Mouse (Mus musculus) limb, embryonic 12.5 days (tissue): ENCODE data around the gene Ubl7. TPM values are rescaled to one million over a fixed set of nuclear protein-coding genes. Genes with fewer than 3 reads are reported as not detected.

Experiments
- ATAC-seq: fragments of 200-750 bp; cut with Nextera tagmentation; 2 replicates; pipeline ENCODE4 v1.8.0; 2017; ENCODE audit warnings: low read depth, moderate TSS enrichment; ENCODE audit not compliant: insufficient number of reproducible peaks, insufficient read depth, low FRiP score, low TSS enrichment
- H3K27ac ChIP-seq: fragments of 300-500 bp; sonication (generic); 2 replicates; pipeline ENCODE4 v1.5.1; 2016; ENCODE audit warnings: mild to moderate bottlenecking, moderate library complexity
- H3K27me3 ChIP-seq: fragments of 300-500 bp; sonication (generic); 2 replicates; pipeline ENCODE4 v1.6.1; 2016; ENCODE audit warnings: mild to moderate bottlenecking, moderate library complexity
- H3K36me3 ChIP-seq: fragments of 300-500 bp; sonication (generic); 2 replicates; pipeline ENCODE4 v1.6.1; 2016; ENCODE audit warnings: mild to moderate bottlenecking, moderate library complexity
- H3K4me1 ChIP-seq: fragments of 300-500 bp; sonication (generic); replicated peaks from 2 replicates; pipeline ENCODE4 v1.6.1; 2016
- H3K4me2 ChIP-seq: fragments of 300-500 bp; sonication (generic); 2 replicates; pipeline ENCODE4 v1.6.1; 2016; ENCODE audit warnings: mild to moderate bottlenecking, moderate library complexity
- H3K4me3 ChIP-seq: fragments of 300-500 bp; sonication (generic); replicated peaks from 2 replicates; pipeline ENCODE4 v1.5.1; 2016; ENCODE audit warnings: mild to moderate bottlenecking
- H3K9ac ChIP-seq: fragments of 300-500 bp; sonication (generic); replicated peaks from 2 replicates; pipeline ENCODE4 v1.6.1; 2016; ENCODE audit warnings: mild to moderate bottlenecking, moderate library complexity
- H3K9me3 ChIP-seq: fragments of 300-500 bp; sonication (generic); 2 replicates; pipeline ENCODE4 v1.6.1; 2016; ENCODE audit warnings: mild to moderate bottlenecking, moderate library complexity
- WGBS: fragments of 180-500 bp; shearing (Covaris S2); methylation state at CpG from one replicate; pipeline ENCODE4 v1.1.7; 2016; 5-methylcytosine and 5-hydroxymethylcytosine counted together
- polyA plus RNA-seq: library from polyadenylated mRNA; unstranded; fragments of >200 nt; fragmentation: Nextera tagmentation; extraction: Ambion mirVana; gene quantifications from 2 replicates; pipeline ENCODE4 v1.2.1, GENCODE M21; 2016

Gene Ubl7
- polyA plus RNA-seq, 1 experiment from 2014 or later: 124 TPM

DNA sequence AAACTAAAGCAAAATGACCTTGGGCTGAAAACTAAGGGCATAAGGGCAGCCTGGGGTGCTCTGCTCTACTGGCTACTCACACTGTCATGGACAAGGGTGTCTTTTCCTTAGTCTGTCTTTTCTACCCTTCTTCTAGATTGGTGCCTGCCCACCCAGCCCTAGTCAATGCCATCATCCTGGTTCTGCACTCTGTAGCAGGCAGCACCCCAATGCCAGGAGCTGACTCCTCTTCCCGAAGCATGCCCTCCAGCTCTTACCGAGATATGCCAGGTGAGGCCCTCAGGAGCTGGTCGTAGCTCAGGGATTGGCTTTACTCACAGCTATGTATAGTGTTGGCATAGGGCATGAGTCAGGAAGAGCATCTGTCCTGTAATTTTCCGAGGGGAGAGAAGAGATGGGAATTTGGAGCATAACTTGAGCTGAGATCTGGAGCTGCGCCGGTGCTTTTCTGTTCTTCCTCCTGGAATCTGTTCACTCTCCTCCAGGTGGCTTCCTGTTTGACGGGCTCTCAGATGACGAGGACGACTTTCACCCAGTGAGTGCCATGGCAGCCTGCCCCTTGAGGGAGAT lies 10.8 kb downstream of the Ubl7 start:
- Histone ChIP-seq H3K36me3 (peaks cover 80% of the 10 kb centered on the region), H3K9me3 (no peaks in the 10 kb centered on the region), H3K9ac (no peak overlapping the region), H3K4me1 (no peaks in the 10 kb centered on the region), H3K4me2 (no peak overlapping the region), H3K4me3 (no peak overlapping the region), H3K27ac (no peak overlapping the region), H3K27me3 (no peaks in the 10 kb centered on the region)
- WGBS: 89% methylated on average over 9 of the region's 9 CpGs
- no peak for ATAC-seq

DNA sequence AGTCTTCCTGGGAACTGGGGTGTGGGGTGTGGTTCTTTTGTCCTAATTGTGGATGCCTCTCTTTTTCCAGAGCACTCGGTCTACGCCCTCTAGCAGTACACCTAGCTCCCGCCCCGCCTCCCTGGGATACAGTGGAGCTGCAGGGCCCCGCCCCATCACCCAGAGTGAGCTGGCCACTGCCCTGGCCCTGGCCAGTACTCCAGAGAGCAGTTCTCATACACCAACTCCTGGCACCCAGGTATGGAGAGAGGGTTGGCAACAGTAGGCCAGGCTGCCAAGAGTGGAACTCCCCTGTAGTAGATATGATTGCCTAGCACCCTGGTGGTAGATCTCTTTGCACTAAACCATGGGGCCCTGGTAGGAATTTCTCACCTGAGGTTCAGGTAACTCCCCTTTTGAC lies 11.6 kb downstream of the Ubl7 start:
- no peak overlapping the region for H3K9ac ChIP-seq
- no peaks in the 10 kb centered on the region for H3K9me3 ChIP-seq
- no peaks in the 10 kb centered on the region for H3K4me1 ChIP-seq
- H3K36me3 ChIP-seq: peaks cover 84% of the 10 kb centered on the region
- H3K4me3 ChIP-seq: no peak overlapping the region
- no peak for ATAC-seq
- no peak overlapping the region for H3K4me2 ChIP-seq
- no peaks in the 10 kb centered on the region for H3K27me3 ChIP-seq
- WGBS: 87% methylated on average over 5 of the region's 5 CpGs
- no peak overlapping the region for H3K27ac ChIP-seq

DNA sequence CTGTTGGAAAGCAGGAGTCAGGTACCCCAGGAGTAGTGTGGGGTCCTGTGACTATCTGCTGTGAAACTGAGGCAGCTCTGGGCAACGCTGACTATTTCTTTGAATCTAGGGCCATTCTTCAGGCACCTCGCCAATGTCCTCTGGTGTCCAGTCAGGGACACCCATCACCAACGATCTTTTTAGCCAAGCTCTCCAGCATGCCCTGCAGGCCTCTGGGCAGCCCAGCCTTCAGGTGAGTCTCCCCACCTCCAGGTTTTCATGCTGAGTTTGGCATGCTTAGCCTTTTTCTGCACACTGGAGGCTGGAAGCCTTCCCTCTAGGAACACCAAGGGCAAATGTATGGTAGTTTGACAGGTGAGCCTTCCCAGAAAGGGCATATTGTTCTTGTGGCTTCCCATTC lies 12.3 kb downstream of the Ubl7 start:
- H3K9ac ChIP-seq: no peak overlapping the region
- H3K9me3 ChIP-seq: no peaks in the 10 kb centered on the region
- no peak overlapping the region for H3K27ac ChIP-seq
- H3K4me1 ChIP-seq: no peaks in the 10 kb centered on the region
- 91% methylated on average over 3 of the region's 3 CpGs for WGBS
- ATAC-seq: no peak
- H3K27me3 ChIP-seq: no peaks in the 10 kb centered on the region
- peaks cover 90% of the 10 kb centered on the region for H3K36me3 ChIP-seq
- no peak overlapping the region for H3K4me3 ChIP-seq
- no peak overlapping the region for H3K4me2 ChIP-seq

DNA sequence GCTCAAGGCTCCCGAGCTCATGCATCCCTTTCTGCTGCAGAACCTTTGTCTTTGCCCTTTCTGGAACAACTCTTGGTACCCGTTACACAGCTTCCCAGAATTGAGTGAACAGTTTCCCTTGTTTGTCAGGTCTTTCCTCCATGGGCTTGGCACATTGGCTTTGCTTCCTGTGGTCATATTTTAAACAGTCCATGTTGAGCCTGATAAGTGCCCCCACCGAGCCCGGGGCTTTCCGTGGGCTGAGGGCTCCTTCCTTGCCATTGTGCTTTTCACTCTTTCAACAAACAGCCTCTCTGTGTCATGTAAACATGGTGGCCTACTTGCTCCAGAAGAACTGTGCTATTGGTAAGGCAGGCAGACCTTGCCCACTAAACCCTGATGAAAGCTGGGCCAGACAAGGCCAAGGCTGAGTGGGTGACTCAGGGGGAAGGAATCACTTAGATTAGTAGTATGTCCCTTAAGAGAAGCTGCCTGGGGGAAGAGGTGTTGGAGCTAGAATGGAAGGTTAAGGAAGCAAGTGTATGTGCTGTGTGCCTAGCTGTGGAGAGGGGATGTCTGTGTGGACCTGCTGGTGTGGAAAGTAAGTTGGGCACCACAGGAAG lies 20.5 kb downstream of the Ubl7 start:
- 84% methylated on average over 5 of the region's 5 CpGs for WGBS
- H3K9me3 ChIP-seq: no peaks in the 10 kb centered on the region
- ATAC-seq: no peak

DNA sequence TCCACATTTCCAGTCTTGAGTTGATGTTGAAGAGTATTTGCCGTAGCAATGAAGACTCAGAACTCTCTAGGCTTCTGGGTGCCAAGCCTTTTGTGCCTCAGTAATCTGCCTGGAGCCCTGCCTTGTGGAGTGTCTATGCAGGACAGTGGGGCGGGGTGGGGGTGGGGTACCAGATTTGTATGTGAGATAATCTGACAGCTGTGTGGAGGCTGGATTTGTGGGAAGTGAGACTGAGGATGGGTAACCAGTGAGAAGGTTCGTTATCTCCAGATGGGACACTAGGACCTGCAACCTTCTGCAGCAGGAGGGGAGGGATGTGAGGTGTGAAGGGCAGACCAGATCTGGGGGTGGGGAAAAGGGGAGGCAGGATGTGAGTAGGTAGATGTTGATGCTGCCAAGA lies 21.5 kb downstream of the Ubl7 start:
- WGBS: 65% methylated on average over 3 of the region's 3 CpGs
- Histone ChIP-seq H3K27me3 (peaks cover 4% of the 10 kb centered on the region), H3K4me1 (no peaks in the 10 kb centered on the region), H3K27ac (no peak overlapping the region), H3K9ac (no peak overlapping the region), H3K4me3 (no peak overlapping the region), H3K9me3 (no peaks in the 10 kb centered on the region), H3K4me2 (no peak overlapping the region), H3K36me3 (peaks cover 37% of the 10 kb centered on the region)
- ATAC-seq: no peak

More for the DNA sequence above, 20.5 kb downstream of the Ubl7 start:
- H3K27ac ChIP-seq: no peak overlapping the region
- no peaks in the 10 kb centered on the region for H3K4me1 ChIP-seq
- no peak overlapping the region for H3K4me2 ChIP-seq
- no peak overlapping the region for H3K4me3 ChIP-seq
- H3K36me3 ChIP-seq: peaks cover 46% of the 10 kb centered on the region
- H3K9ac ChIP-seq: no peak overlapping the region
- no peaks in the 10 kb centered on the region for H3K27me3 ChIP-seq

DNA sequence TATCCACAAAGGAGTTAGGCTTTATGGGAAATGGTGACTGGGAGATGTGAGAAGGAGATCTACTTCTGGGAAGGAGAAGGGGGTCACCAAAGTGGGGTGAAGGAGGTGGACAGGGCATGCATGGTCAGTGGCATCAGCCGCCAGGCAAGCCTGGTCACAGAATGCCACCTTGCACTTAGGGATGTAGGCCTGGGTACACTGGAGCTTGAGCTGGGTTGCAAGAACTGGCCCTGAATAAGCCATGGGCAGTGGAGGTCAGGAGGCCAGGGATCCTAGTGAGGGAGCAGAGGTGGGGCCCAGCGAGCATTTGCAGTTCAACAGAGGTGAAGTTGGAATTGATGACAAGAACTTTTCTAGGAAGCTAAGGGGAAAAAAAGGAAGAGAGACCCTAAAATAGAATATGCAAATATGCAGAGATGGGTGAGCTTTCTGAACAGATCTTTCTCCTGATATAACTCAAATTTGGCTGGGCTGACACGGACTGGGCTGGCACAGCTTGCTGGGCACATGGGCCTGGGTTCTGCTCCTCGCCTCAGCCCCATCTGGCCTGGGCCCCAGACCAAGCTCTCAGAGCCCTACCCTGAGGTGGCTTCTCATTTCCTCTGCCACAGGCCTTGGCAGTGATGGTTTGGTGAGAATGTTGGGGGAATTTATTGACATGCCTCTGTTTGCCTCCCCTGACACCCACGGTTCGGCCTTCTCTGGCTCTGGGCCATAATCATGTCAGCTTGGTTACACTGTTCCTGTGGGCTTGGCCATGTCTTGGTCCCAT lies 22.2 kb downstream of the Ubl7 start:
- H3K9ac ChIP-seq: no peak overlapping the region
- no peak overlapping the region for H3K4me2 ChIP-seq
- no peak overlapping the region for H3K27ac ChIP-seq
- H3K27me3 ChIP-seq: peaks cover 7% of the 10 kb centered on the region
- 81% methylated on average over 6 of the region's 6 CpGs for WGBS
- peaks cover 30% of the 10 kb centered on the region for H3K36me3 ChIP-seq
- no peak for ATAC-seq
- no peak overlapping the region for H3K4me3 ChIP-seq
- H3K9me3 ChIP-seq: no peaks in the 10 kb centered on the region
- H3K4me1 ChIP-seq: no peaks in the 10 kb centered on the region

DNA sequence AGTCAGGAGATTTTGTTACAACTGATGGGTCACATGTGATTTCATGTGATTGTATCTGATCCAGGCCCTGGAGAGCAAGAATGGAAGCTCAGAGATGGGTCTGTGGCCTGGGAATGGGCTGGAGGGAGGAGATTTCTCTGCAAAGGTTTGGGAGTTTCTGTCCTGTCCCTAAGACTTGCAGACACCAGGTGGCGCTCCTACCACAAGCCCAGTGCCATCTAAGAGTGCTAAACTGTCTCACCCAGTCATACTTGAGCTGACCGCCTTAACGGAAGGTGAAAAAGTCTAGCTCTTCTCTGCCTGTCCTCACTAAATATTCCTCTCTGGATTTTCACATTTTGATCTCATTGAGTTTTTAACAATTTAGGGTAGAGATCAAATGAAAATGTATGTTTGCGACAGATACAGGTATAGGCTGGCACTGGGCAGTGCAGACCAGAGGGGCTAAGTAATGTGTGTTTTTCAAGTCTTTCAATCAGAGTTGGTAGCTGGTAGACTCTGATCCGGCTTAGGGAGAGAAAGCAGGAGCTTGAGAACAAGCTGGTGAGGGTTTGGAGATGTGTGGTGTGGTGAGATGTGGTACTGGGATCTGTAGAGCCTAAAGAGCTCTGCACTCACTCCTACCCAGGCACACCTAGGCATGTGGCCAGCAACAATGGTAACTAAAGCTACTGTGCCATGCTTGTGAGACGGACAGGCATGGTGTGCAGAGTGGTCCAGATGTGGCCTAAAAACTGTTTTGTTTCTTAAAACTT lies 25.1 kb downstream of the Ubl7 start:
- peaks cover 10% of the 10 kb centered on the region for H3K4me1 ChIP-seq
- no peak overlapping the region for H3K9ac ChIP-seq
- no peak overlapping the region for H3K4me2 ChIP-seq
- no peak for ATAC-seq
- 33% methylated on average over 6 of the region's 6 CpGs for WGBS
- H3K27me3 ChIP-seq: peaks cover 33% of the 10 kb centered on the region
- H3K9me3 ChIP-seq: no peaks in the 10 kb centered on the region
- H3K4me3 ChIP-seq: no peak overlapping the region
- peaks cover 2% of the 10 kb centered on the region; the same call in 1 of the 2 replicates for H3K36me3 ChIP-seq
- H3K27ac ChIP-seq: no peak overlapping the region

DNA sequence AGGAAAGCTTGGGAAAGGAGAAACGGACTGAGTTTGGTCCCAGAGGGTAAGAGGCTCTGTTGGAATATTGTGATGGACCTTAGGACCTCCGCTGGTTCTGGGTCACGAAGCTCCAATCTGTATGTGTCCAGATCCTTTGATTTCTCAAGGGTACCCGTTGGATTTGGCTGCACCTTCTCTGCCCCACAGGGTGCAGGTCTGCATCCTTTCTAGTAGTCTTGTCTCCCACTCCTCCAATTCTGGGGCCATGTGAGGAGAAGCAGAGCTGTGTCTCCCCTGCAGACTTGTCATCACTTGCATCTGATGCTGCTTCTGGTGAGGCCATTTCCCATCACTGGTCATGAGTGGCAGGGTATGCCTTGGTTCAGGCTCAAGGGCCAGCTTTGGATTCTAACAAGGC lies 26.4 kb downstream of the Ubl7 start:
- Histone ChIP-seq H3K27me3 (peaks cover 47% of the 10 kb centered on the region), H3K4me2 (no peak overlapping the region), H3K27ac (no peak overlapping the region)

DNA sequence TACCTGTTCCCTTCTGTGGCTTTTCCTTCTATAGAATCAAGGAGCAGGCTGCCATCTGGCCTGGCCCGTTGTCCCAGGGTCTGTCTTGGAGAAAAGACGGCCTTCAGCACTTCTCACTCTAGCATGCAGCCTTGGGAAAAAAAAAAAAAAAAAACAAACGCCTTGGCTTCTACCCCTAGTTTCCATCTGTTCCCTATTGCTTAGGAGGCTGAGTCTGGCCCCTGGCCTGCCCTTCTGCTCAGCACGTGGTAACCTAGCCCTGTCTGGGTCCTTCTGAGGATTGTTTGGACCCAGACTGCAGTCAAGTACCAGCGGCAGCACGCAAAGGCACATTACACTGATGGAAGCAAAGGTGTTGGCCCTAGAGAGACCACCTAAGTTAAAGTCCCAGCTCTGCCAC lies 26.9 kb downstream of the Ubl7 start:
- WGBS: 44% methylated on average over 6 of the region's 6 CpGs
- no peak overlapping the region for H3K27ac ChIP-seq
- H3K4me3 ChIP-seq: no peak overlapping the region
- H3K9me3 ChIP-seq: no peaks in the 10 kb centered on the region
- no peak overlapping the region for H3K9ac ChIP-seq
- H3K36me3 ChIP-seq: no peaks in the 10 kb centered on the region
- H3K27me3 ChIP-seq: peaks cover 51% of the 10 kb centered on the region
- H3K4me1 ChIP-seq: peaks cover 18% of the 10 kb centered on the region
- no peak for ATAC-seq
- no peak overlapping the region for H3K4me2 ChIP-seq

More for the DNA sequence above, 26.4 kb downstream of the Ubl7 start:
- H3K9ac ChIP-seq: no peak overlapping the region
- no peaks in the 10 kb centered on the region for H3K36me3 ChIP-seq
- ATAC-seq: no peak
- WGBS: 85% methylated on average over 4 of the region's 4 CpGs
- H3K4me1 ChIP-seq: peaks cover 18% of the 10 kb centered on the region
- H3K9me3 ChIP-seq: no peaks in the 10 kb centered on the region
- no peak overlapping the region for H3K4me3 ChIP-seq

DNA sequence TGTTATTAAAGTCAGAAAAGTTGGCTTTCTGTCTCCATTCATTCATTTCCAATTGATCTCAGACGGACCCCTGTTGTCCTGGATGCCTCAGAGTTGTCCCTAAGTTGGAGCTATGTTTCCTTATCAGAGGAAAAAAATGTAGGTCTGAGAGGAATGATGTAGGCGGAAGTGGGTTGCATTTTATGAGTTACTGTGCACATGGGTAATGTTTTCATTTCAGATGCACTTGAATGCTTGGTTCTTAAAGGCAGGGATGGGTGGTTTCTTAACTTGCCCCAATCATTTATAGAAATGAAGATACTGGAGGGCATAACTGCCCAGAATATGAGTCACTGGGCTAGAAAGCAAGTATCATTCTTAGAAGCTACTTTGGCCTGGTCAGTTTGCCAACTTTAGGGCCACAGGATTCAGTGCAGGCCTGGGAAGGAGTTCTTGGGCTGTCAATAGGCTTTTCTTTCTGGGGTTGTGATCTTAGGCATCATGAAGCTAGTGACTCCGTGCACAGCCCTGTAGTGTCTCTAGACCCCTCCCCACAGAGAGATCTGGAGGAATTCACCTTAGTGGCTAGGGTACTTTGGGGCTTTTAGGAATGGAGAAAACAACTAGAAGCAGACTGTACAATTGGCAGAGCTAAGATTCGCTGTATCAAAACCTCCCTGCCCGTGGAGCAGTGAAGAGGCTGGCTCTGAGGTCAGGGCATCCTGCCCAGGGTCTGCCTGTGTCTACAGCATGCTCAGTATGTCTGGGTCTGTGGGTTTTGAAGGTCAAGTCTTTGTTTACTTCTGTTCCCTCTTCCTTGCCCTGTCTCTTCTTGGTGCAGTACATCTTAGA lies 27.7 kb downstream of the Ubl7 start:
- ATAC-seq: no peak
- H3K36me3 ChIP-seq: no peaks in the 10 kb centered on the region
- no peak overlapping the region for H3K4me2 ChIP-seq
- no peaks in the 10 kb centered on the region for H3K9me3 ChIP-seq
- H3K27ac ChIP-seq: no peak overlapping the region
- no peak overlapping the region for H3K9ac ChIP-seq
- peaks cover 59% of the 10 kb centered on the region for H3K27me3 ChIP-seq
- H3K4me3 ChIP-seq: no peak overlapping the region
- peaks cover 18% of the 10 kb centered on the region for H3K4me1 ChIP-seq
- 83% methylated on average over 5 of the region's 5 CpGs for WGBS
